Mouse (Mus musculus): ENCODE measurements around the gene Gm20532.

GRCm38 (mm10) chr2:26550777-26551176 is 35.7 kb upstream of the Gm20532 start:
- TF ChIP-seq GATA1 (IDR thresholded peaks at IDR 0.05; ENCODE audit: low read length) (no peak), TAL1 (IDR thresholded peaks at IDR 0.05; ENCODE audit: low read length) (no peak)
